Mouse (Mus musculus) kidney, adult 2 months (tissue): ENCODE data around the gene Cacng7. TPM values are rescaled to one million over a fixed set of nuclear protein-coding genes. Genes with fewer than 3 reads are reported as not detected.

ENCODE experiments used
- DNase-seq: peaks from one replicate; pipeline ENCODE4 v3.0.0; 2021
- H3K27ac ChIP-seq: fragments of 200-500 bp; 2 replicates; pipeline ENCODE4 v1.5.1; 2012; ENCODE audit warnings: low read depth, low read length, control low read depth, inconsistent platforms; ENCODE audit not compliant: insufficient read depth
- H3K27me3 ChIP-seq: fragments of 200-500 bp; replicated peaks from 2 replicates; pipeline ENCODE4 v1.6.1; 2012; ENCODE audit warnings: mild to moderate bottlenecking, moderate library complexity, low read length, inconsistent platforms; ENCODE audit not compliant: control insufficient read depth, insufficient read depth
- H3K36me3 ChIP-seq: fragments of 200-500 bp; 2 replicates; pipeline ENCODE4 v1.6.1; 2012; ENCODE audit warnings: mild to moderate bottlenecking, moderate library complexity, low read length, inconsistent platforms; ENCODE audit not compliant: control insufficient read depth, insufficient read depth
- H3K4me1 ChIP-seq: fragments of 200-500 bp; 2 replicates; pipeline ENCODE4 v1.6.1; 2011; ENCODE audit warnings: low read length; ENCODE audit not compliant: control insufficient read depth, insufficient read depth
- H3K4me3 ChIP-seq: fragments of 200-500 bp; 2 replicates; pipeline ENCODE4 v1.5.1; 2011; ENCODE audit warnings: mild to moderate bottlenecking, low read depth, low read length, control low read depth; ENCODE audit not compliant: insufficient read depth
- CTCF ChIP-seq: fragments of 200-500 bp; conservative IDR thresholded peaks from 2 replicates; pipeline ENCODE4 v1.5.1; 2011; ENCODE audit warnings: low read depth, mild to moderate bottlenecking, control low read depth, low read length, moderate library complexity, mixed read lengths; ENCODE audit not compliant: insufficient read depth, insufficient read length
- POLR2A ChIP-seq: fragments of 200-500 bp; IDR thresholded peaks from one replicate; pipeline ENCODE4 v1.6.1; 2011; ENCODE audit warnings: low read depth, low read length, control low read depth
- WGBS: fragments of 180-500 bp; shearing (Covaris S2); methylation state at CpG from one replicate; pipeline ENCODE4 v1.1.7; 2018; 5-methylcytosine and 5-hydroxymethylcytosine counted together
- polyA plus RNA-seq: library from polyadenylated mRNA; depleted of rRNA; stranded (reverse); fragments of >200 nt; gene quantifications from 2 replicates; pipeline ENCODE4 v1.2.3, GENCODE M21; 2012

Cacng7 gene
- polyA plus RNA-seq, 1 experiment, result 4.4 TPM

- no peaks in the 10 kb centered on the region for H3K36me3 ChIP-seq
- no peaks in the 10 kb centered on the region for H3K4me1 ChIP-seq
- H3K4me3 ChIP-seq, result peak overlapping the region; percentile 10; the same call in 1 of the 2 replicates
- 6% methylated on average over 11 of the region's 11 CpGs for WGBS
- TF ChIP-seq CTCF (no peak), POLR2A (no peak)
- no peak overlapping the region for H3K27ac ChIP-seq
- no peaks in the 10 kb centered on the region for H3K27me3 ChIP-seq
- DNase-seq, result no peak
These were observed 34.8 kb downstream of the Cacng7 start for GRCm38 (mm10) chr7:3367569-3367968.

- no peak for TF ChIP-seq POLR2A
- H3K4me1 ChIP-seq, result no peaks in the 10 kb centered on the region
- 45% methylated on average over 12 of the region's 12 CpGs for whole genome bisulfite sequencing
- H3K36me3 ChIP-seq, result no peaks in the 10 kb centered on the region
- H3K27ac ChIP-seq, result no peak overlapping the region
- DNase-seq, result no peak
- no peaks in the 10 kb centered on the region for H3K27me3 ChIP-seq
- no peak overlapping the region for H3K4me3 ChIP-seq
These were observed 35.6 kb downstream of the Cacng7 start for GRCm38 (mm10) chr7:3368311-3368710.

GRCm38 (mm10) chr7:3369189-3369588, 36.4 kb downstream of the Cacng7 start:
- Histone ChIP-seq H3K27me3 (no peaks in the 10 kb centered on the region), H3K36me3 (no peaks in the 10 kb centered on the region), H3K27ac (no peak overlapping the region), H3K4me1 (no peaks in the 10 kb centered on the region), H3K4me3 (no peak overlapping the region)
- TF ChIP-seq POLR2A, result no peak
- TF ChIP-seq CTCF, result no peak
- 76% methylated on average over 6 of the region's 6 CpGs for WGBS
- no peak for DNase-seq

GRCm38 (mm10) chr7:3370407-3370806, 37.7 kb downstream of the Cacng7 start:
- H3K4me3 ChIP-seq, result no peak overlapping the region
- 50% methylated on average over 4 of the region's 4 CpGs for WGBS
- H3K36me3 ChIP-seq, result no peaks in the 10 kb centered on the region
- no peaks in the 10 kb centered on the region for H3K27me3 ChIP-seq
- no peak overlapping the region for H3K27ac ChIP-seq
- peak; percentile 54 for DNase-seq
- H3K4me1 ChIP-seq, result no peaks in the 10 kb centered on the region
- no peak for TF ChIP-seq POLR2A
- TF ChIP-seq CTCF, result no peak

GRCm38 (mm10) chr7:3372376-3372775, 39.6 kb downstream of the Cacng7 start:
- WGBS, result 48% methylated on average over 2 of the region's 2 CpGs
- Histone ChIP-seq H3K27me3 (no peaks in the 10 kb centered on the region), H3K36me3 (no peaks in the 10 kb centered on the region), H3K4me3 (no peak overlapping the region), H3K27ac (no peak overlapping the region), H3K4me1 (no peaks in the 10 kb centered on the region)
- TF ChIP-seq POLR2A (no peak), CTCF (no peak)
- no peak for DNase-seq

- H3K4me1 ChIP-seq, result no peaks in the 10 kb centered on the region
- TF ChIP-seq CTCF (no peak), POLR2A (no peak)
- no peak overlapping the region for H3K4me3 ChIP-seq
- no peaks in the 10 kb centered on the region for H3K36me3 ChIP-seq
- no peak overlapping the region for H3K27ac ChIP-seq
- H3K27me3 ChIP-seq, result no peaks in the 10 kb centered on the region
- DNase-seq, result peak; percentile 8
- 57% methylated on average over 8 of the region's 8 CpGs for WGBS
These were observed 41.0 kb downstream of the Cacng7 start for GRCm38 (mm10) chr7:3373754-3374153.

- no peak overlapping the region for H3K27ac ChIP-seq
- no peaks in the 10 kb centered on the region for H3K36me3 ChIP-seq
- no peaks in the 10 kb centered on the region for H3K4me1 ChIP-seq
- TF ChIP-seq CTCF (peak; percentile 48), POLR2A (no peak)
- WGBS, result 40% methylated on average over 4 of the region's 4 CpGs
- no peak overlapping the region for H3K4me3 ChIP-seq
- peak; percentile 53 for DNase-seq
- no peaks in the 10 kb centered on the region for H3K27me3 ChIP-seq
These were observed 44.1 kb downstream of the Cacng7 start for GRCm38 (mm10) chr7:3376831-3377230.

GRCm38 (mm10) chr7:3382123-3382522, 49.4 kb downstream of the Cacng7 start:
- Histone ChIP-seq H3K36me3 (no peaks in the 10 kb centered on the region), H3K4me3 (no peak overlapping the region), H3K27ac (no peak overlapping the region), H3K27me3 (no peaks in the 10 kb centered on the region), H3K4me1 (no peaks in the 10 kb centered on the region)
- DNase-seq, result no peak
- 82% methylated on average over 9 of the region's 9 CpGs for WGBS
- TF ChIP-seq CTCF (no peak), POLR2A (no peak)
